Mouse (Mus musculus): Measurements from ENCODE around the gene Oxt.
"Not testable (repeated sequence)": the region's sequence is repeated elsewhere in the genome, so short reads cannot be mapped to it uniquely, and the experiment has no call there.

The Oxt gene

GRCm38 (mm10) chr2:130575873-130576272 is at the start of gene Oxt:
Oxt (plus strand) TSS chr2:130576173.
- no peak for ATAC-seq (ENCODE audit: low TSS enrichment)

- no peak for ATAC-seq (ENCODE audit: low TSS enrichment)
Observed at GRCm38 (mm10) chr2:130528457-130528856, 47.5 kb upstream of the Oxt start.

GRCm38 (mm10) chr2:130529290-130529689 is 46.7 kb upstream of the Oxt start:
- no peak for ATAC-seq (ENCODE audit: low TSS enrichment)

GRCm38 (mm10) chr2:130529925-130530324 is 46.0 kb upstream of the Oxt start:
- no peak for ATAC-seq (ENCODE audit: low TSS enrichment)

GRCm38 (mm10) chr2:130532201-130532600 is 43.8 kb upstream of the Oxt start:
- no peak for ATAC-seq (ENCODE audit: low TSS enrichment)

GRCm38 (mm10) chr2:130535017-130535416 is 41.0 kb upstream of the Oxt start:
- no peak for ATAC-seq (ENCODE audit: low TSS enrichment)

- ATAC-seq (ENCODE audit: low TSS enrichment) = no peak
Observed at GRCm38 (mm10) chr2:130536890-130537289, 39.1 kb upstream of the Oxt start.

GRCm38 (mm10) chr2:130538876-130539546 is 37.0 kb upstream of the Oxt start:
- no peak for ATAC-seq (ENCODE audit: low TSS enrichment)

GRCm38 (mm10) chr2:130540266-130540665 is 35.7 kb upstream of the Oxt start:
- ATAC-seq (ENCODE audit: low TSS enrichment) = no peak

GRCm38 (mm10) chr2:130546957-130547356 is 29.0 kb upstream of the Oxt start:
- no peak for ATAC-seq (ENCODE audit: low TSS enrichment)

- no peak for ATAC-seq (ENCODE audit: low TSS enrichment)
Observed at GRCm38 (mm10) chr2:130554841-130555240, 21.1 kb upstream of the Oxt start.

- no peak for ATAC-seq (ENCODE audit: low TSS enrichment)
Observed at GRCm38 (mm10) chr2:130556292-130556691, 19.7 kb upstream of the Oxt start.

GRCm38 (mm10) chr2:130557462-130557861 is 18.5 kb upstream of the Oxt start:
- no peak for ATAC-seq (ENCODE audit: low TSS enrichment)

GRCm38 (mm10) chr2:130558015-130558414 is 18.0 kb upstream of the Oxt start:
- no peak for ATAC-seq (ENCODE audit: low TSS enrichment)

- peak; percentile 97 for ATAC-seq (ENCODE audit: low TSS enrichment)
Observed at GRCm38 (mm10) chr2:130563212-130564055, 12.5 kb upstream of the Oxt start, which contains the start of gene Mrps26. Mrps26 (plus strand) TSS chr2:130563742.

GRCm38 (mm10) chr2:130564063-130564462 is 11.9 kb upstream of the Oxt start:
- 0 out of 2 replicates have a peak, but pooled peaks have one; percentile 1 for ATAC-seq (ENCODE audit: low TSS enrichment)

- ATAC-seq (ENCODE audit: low TSS enrichment) = no peak
Observed at GRCm38 (mm10) chr2:130564983-130565382, 11.0 kb upstream of the Oxt start.

GRCm38 (mm10) chr2:130568921-130569320 is 7.1 kb upstream of the Oxt start:
- no peak for ATAC-seq (ENCODE audit: low TSS enrichment)

GRCm38 (mm10) chr2:130569926-130570325 is 6.0 kb upstream of the Oxt start:
- ATAC-seq (ENCODE audit: low TSS enrichment) = no peak

GRCm38 (mm10) chr2:130574960-130575359 is 1.0 kb upstream of the Oxt start:
- no peak for ATAC-seq (ENCODE audit: low TSS enrichment)

GRCm38 (mm10) chr2:130576564-130576963 is 591 bp downstream of the Oxt start:
- ATAC-seq (ENCODE audit: low TSS enrichment) = not testable (repeated sequence)

GRCm38 (mm10) chr2:130577021-130577420 is 1.0 kb downstream of the Oxt start:
- no peak for ATAC-seq (ENCODE audit: low TSS enrichment)

GRCm38 (mm10) chr2:130577632-130578031 is 1.7 kb downstream of the Oxt start:
- ATAC-seq (ENCODE audit: low TSS enrichment) = no peak

All from frontal cortex, adult (tissue).